Mouse (Mus musculus) heart, postnatal 0 days (tissue): ENCODE results near the gene Efcab6.

ENCODE experiments used
- CTCF ChIP-seq: IDR thresholded peaks from 2 replicates; pipeline ENCODE4 v1.5.1; 2016; ENCODE audit warnings: antibody characterized with exemption, control low read depth, low read depth
- EP300 ChIP-seq: IDR thresholded peaks from 2 replicates; pipeline ENCODE4 v1.6.1; 2016; ENCODE audit warnings: antibody characterized with exemption, low read depth

GRCm38 (mm10) chr15:84024851-84025250 is 40.3 kb downstream of the Efcab6 start:
- TF ChIP-seq CTCF (no peak), EP300 (no peak)
